Mouse (Mus musculus): ENCODE data around the gene Tefm.

Gene Tefm

DNA sequence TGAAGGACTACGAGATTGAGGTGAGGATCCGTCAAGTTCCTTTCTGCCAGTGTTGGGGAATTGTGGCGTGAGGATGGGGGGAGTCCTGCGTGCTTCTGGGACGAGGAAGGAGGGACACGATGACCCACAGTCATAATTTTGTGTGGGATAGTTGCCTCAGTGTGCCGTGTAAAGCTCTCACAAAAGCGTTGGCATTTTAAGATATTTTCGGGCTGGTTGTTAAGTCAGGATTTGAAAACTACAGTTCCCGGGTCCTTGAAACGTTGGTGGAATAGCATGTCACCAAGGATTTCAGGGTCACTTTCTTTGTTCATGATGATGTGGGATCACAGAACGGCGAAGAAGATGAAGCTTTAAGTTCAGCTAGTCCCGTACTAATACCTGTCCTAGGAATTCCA is 52.2 kb downstream of the Tefm start:
- DNase-seq, result no peak

GRCm38 (mm10) chr11:80088917-80089816 is 52.8 kb downstream of the Tefm start, which contains the start of gene Atad5:
Atad5 (plus strand) TSS chr11:80089400.
- DNase-seq, result peak; percentile 93

DNA sequence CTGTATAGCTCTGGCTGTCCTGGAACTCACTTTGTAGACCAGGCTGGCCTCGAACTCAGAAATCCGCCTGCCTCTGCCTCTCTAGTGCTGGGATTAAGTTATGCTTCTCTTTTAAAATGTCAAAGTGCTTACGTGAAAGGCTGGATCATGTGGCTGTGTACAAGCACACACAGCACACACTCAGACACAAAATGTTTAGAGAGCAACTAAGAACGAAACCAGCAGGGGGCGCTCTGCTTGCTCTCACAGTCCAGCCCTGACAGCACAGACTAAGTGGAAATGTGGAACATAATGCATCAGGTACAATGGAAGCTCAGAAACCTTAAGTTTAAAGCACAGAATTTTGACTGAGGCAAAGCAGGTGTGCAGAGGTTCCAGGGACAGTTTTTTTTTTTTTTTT is 55.1 kb downstream of the Tefm start:
- peak; percentile 92 for DNase-seq
